15 mouse cellular contexts compared by ENCODE assay signal in the genomic region with DNA sequence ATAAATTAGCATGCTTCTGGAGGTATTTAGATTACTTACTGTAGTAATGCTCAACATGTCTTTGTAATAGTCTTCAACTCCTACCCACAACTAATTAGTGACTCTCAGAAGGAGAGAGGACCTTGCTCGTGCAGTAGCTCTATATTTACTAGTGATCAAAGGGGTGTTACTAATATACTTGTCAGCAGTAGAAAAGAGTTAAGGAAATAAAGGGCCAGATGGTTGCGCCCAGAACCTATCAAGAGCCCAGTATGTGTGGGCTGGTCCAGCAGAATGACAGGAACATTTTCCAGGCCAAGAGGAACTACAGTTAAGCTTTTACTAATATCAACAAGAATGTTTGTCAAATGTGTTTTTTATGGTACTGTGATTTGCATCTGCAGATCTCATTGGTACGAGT.
A peak's percentile ranks its signal among the peaks of the same experiment; 100 is the strongest.
DNase-seq lines count a peak whose midpoint lies in the region.
"Had no signal": no experiment of that assay in that cellular context is flagged by ENCODE, and none has a peak within 500 bp of the region (broad histone marks: within the 10 kb centered on the region; RNA-seq: fewer than 3 reads in every experiment).

No protein-coding gene starts in this region.

- intact Hi-C loops in left cerebral cortex, postnatal 14 days (cut with DNase I): no loop called here

- DNase-seq in cerebellum, adult 11-12 months: peak; percentile 51
- DNase-seq in cerebellum, postnatal 36 days: no peak
- peak; percentile 25 to 59 for DNase-seq in layer of hippocampus, adult 18-20 months (ENCODE audit: low spot score in 2 of 2)
- DNase-seq in layer of hippocampus, postnatal 10 days (ENCODE audit: low spot score in 2 of 2): no peak
- DNase-seq in cerebellum, adult 8-10 months: peak; percentile 29
- DNase-seq in thymus, postnatal 4 days: no peak
- no peak for DNase-seq in left cerebral cortex, postnatal 14 days (ENCODE audit: low spot score in 2 of 2)
- DNase-seq: adrenal gland, postnatal 36 days; gastrocnemius, postnatal 10 days; heart, postnatal 4 days; kidney, adult 2 months; kidney, postnatal 10 days; liver, embryonic 13.5 days; lung, adult 2 months; thymus, adult 2 months had no signal

Comparison
In these comparisons a context has a peak if more than half of its experiments do, and no peak if none do; other contexts are left out.
1. DNase-seq: peak in cerebellum, adult 11-12 months (single experiment), layer of hippocampus, adult 18-20 months (2 of 2) and cerebellum, adult 8-10 months (single experiment); none in cerebellum, postnatal 36 days (0 of 2), layer of hippocampus, postnatal 10 days (0 of 2), thymus, postnatal 4 days (single experiment) and left cerebral cortex, postnatal 14 days (0 of 2).